Mouse (Mus musculus) thymus, adult 2 months (tissue): ENCODE measurements around the gene Grk1.

Experiments used
- CTCF ChIP-seq: fragments of 200-500 bp; IDR thresholded peaks from 2 replicates; pipeline ENCODE4 v1.5.1; 2012; ENCODE audit warnings: mild to moderate bottlenecking, control low read depth, low read length, moderate library complexity, borderline replicate concordance; ENCODE audit not compliant: control insufficient read depth, poor library complexity, insufficient read depth; ENCODE audit errors: extremely low read depth
- POLR2A ChIP-seq: fragments of 200-500 bp; IDR thresholded peaks from 2 replicates; pipeline ENCODE4 v1.6.1; 2012; ENCODE audit warnings: mild to moderate bottlenecking, low read length, control low read depth, moderate library complexity; ENCODE audit not compliant: control insufficient read depth, poor library complexity, insufficient read depth; ENCODE audit errors: extremely low read depth

DNA sequence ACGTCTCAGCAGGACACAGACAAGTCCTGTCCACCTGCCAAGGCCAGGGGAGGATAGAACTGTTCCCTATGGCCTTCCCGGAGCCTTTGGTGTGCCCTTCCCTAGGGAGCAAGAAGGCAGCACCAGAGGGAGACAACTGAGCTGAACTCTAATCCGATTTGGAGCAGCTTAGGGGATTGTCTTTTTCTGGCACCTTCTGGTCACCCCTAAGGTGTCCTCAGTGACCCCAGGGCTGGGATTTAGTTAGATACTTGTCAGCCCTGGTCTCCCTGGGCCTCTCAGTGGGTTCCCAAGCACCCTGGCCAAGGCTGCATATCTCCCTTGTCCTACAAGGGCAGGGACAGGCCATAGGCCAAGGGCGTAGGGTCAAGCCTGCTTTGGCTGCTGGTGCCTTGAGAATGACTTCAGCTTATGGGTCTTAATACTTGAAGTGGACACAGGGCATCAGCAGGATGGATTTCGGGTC lies at the start of gene Grk1:
- TF ChIP-seq CTCF = no peak
- TF ChIP-seq POLR2A = no peak
